Mouse (Mus musculus): ENCODE data around the gene Hmgcl.

DNA sequence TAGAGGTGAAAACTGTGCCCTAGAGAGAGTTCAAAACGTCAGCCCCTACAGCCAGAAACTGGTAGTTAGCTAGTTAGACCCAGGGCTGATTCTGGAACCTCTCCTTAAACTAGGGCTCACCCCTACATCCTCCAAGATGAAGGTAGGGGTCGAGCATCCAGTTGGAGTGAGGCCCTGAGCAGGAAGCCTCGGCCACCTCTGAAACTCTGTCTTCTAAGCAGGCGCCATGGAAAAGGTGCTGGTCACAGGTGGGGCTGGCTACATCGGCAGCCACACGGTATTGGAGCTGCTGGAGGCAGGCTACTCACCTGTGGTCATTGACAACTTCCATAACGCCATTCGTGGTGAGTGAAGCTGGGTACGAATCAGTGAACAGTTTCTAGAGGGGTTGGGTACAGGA lies 18.9 kb downstream of the Hmgcl start:
- no peak for TF ChIP-seq CTCF (IDR thresholded peaks at IDR 0.05; ENCODE audit: low read depth, low read length)
- no peak for TF ChIP-seq POLR2A (IDR thresholded peaks at IDR 0.05; ENCODE audit: extremely low read depth, insufficient read depth, low read length)

Data from liver, adult 2 months (tissue).